Mouse (Mus musculus) left cerebral cortex, postnatal 36 days (tissue): ENCODE data around the gene Nedd9. TPM values are rescaled to one million over a fixed set of nuclear protein-coding genes. Genes with fewer than 3 reads are reported as not detected.

Experiments
- DNase-seq, 2 experiments: peaks; one replicate each; pipeline ENCODE4 v3.0.0; 2021 to 2022; ENCODE audit warnings: low spot score in 2 of 2, mixed read lengths in 1 of 2
- intact Hi-C: fragments of 180-260 bp; cut with DNase I; formaldehyde crosslinking; loops from one replicate; pipeline ENCODE4 v1.15.1; 2025
- total RNA-seq, 2 experiments: library from RNA; stranded (reverse); gene quantifications; 2 replicates each; pipeline ENCODE4 v1.2.3; 2021

Nedd9 gene
- total RNA-seq, 2 experiments from 2014 or later = 7.5 to 7.9 TPM

GRCm38 (mm10) chr13:41358480-41359180 is 128.5 kb downstream of the Nedd9 start:
- DNase-seq = peak; percentile 93 to 94
- intact Hi-C loops = loop anchor here (5.0 kb wide), 1 partner anchor 36 kb away; no protein-coding TSS in a partner anchor

- intact Hi-C loops = loop anchor here (5.0 kb wide), 1 partner anchor 36 kb away; no protein-coding TSS in a partner anchor
- no peak for DNase-seq
Measured at GRCm38 (mm10) chr13:41358009-41358408, 129.2 kb downstream of the Nedd9 start.

GRCm38 (mm10) chr13:41357586-41357985 is 129.6 kb downstream of the Nedd9 start:
- DNase-seq = no peak
- intact Hi-C loops = loop anchor here (2.0 to 5.0 kb wide), 2 partner anchors 19 to 35 kb away; no protein-coding TSS in a partner anchor

GRCm38 (mm10) chr13:41357161-41357560 is 130.0 kb downstream of the Nedd9 start:
- DNase-seq = no peak
- intact Hi-C loops = loop anchor here (2.0 to 5.0 kb wide), 2 partner anchors 18 to 35 kb away; no protein-coding TSS in a partner anchor

- no peak for DNase-seq
- intact Hi-C loops = loop anchor here (5.0 kb wide), 1 partner anchor 33 kb away; no protein-coding TSS in a partner anchor
Measured at GRCm38 (mm10) chr13:41355552-41355951, 131.6 kb downstream of the Nedd9 start.

GRCm38 (mm10) chr13:41354591-41354990 is 132.6 kb downstream of the Nedd9 start:
- intact Hi-C loops = no loop called here
- DNase-seq = no peak

- intact Hi-C loops = no loop called here
Measured at GRCm38 (mm10) chr13:41353676-41354075, 133.5 kb downstream of the Nedd9 start.

GRCm38 (mm10) chr13:41352352-41352751 is 134.8 kb downstream of the Nedd9 start:
- intact Hi-C loops = no loop called here

More at GRCm38 (mm10) chr13:41353676-41354075, 133.5 kb downstream of the Nedd9 start:
- DNase-seq = no peak

GRCm38 (mm10) chr13:41350589-41350988 is 136.6 kb downstream of the Nedd9 start:
- intact Hi-C loops = no loop called here
- DNase-seq = no peak

More at GRCm38 (mm10) chr13:41352352-41352751, 134.8 kb downstream of the Nedd9 start:
- DNase-seq = no peak

GRCm38 (mm10) chr13:41349770-41350169 is 137.4 kb downstream of the Nedd9 start:
- DNase-seq = no peak
- intact Hi-C loops = no loop called here

- DNase-seq = no peak
- intact Hi-C loops = no loop called here
Measured at GRCm38 (mm10) chr13:41345756-41346155, 141.4 kb downstream of the Nedd9 start.

GRCm38 (mm10) chr13:41345306-41345705 is 141.9 kb downstream of the Nedd9 start:
- DNase-seq = no peak
- intact Hi-C loops = no loop called here

GRCm38 (mm10) chr13:41343887-41344266 is 143.3 kb downstream of the Nedd9 start:
- intact Hi-C loops = no loop called here
- no peak for DNase-seq

- intact Hi-C loops = no loop called here
- no peak for DNase-seq
Measured at GRCm38 (mm10) chr13:41343163-41343886, 143.8 kb downstream of the Nedd9 start.

GRCm38 (mm10) chr13:41341422-41341821 is 145.7 kb downstream of the Nedd9 start:
- DNase-seq = no peak
- intact Hi-C loops = no loop called here

GRCm38 (mm10) chr13:41339653-41340351 is 147.4 kb downstream of the Nedd9 start:
- intact Hi-C loops = loop anchor here (2.0 kb wide), 1 partner anchor 17 kb away; no protein-coding TSS in a partner anchor
- DNase-seq = peak; percentile 72 to 73

- DNase-seq = no peak
Measured at GRCm38 (mm10) chr13:41339195-41339594, 148.0 kb downstream of the Nedd9 start.

GRCm38 (mm10) chr13:41337407-41337806 is 149.8 kb downstream of the Nedd9 start:
- no peak for DNase-seq
- intact Hi-C loops = no loop called here

More at GRCm38 (mm10) chr13:41339195-41339594, 148.0 kb downstream of the Nedd9 start:
- intact Hi-C loops = loop anchor here (2.0 kb wide), 1 partner anchor 18 kb away; no protein-coding TSS in a partner anchor

GRCm38 (mm10) chr13:41336260-41336659 is 150.9 kb downstream of the Nedd9 start:
- no peak for DNase-seq
- intact Hi-C loops = no loop called here

- intact Hi-C loops = no loop called here
- no peak for DNase-seq
Measured at GRCm38 (mm10) chr13:41335767-41336166, 151.4 kb downstream of the Nedd9 start.
